19 mouse cellular contexts compared by ENCODE assay signal in genomic region chr6:13153888-13154697, GRCm38 (mm10).
DNase-seq lines count a peak whose midpoint lies in the region; ATAC-seq and TF ChIP-seq lines count a peak whose summit lies in the region.
"Had no signal": no experiment of that assay in that cellular context is flagged by ENCODE, and none has a peak within 500 bp of the region (broad histone marks: within the 10 kb centered on the region; RNA-seq: fewer than 3 reads in every experiment).

No protein-coding gene starts in this region.

- H3K36me3 ChIP-seq in forebrain, embryonic 11.5 days (ENCODE audit: control insufficient read depth, insufficient read depth, low read length): no peaks in the 10 kb centered on the region
- H3K36me3 ChIP-seq in forebrain, embryonic 10.5 days (replicated peaks): no peaks in the 10 kb centered on the region
- H3K36me3 ChIP-seq in neural tube, embryonic 11.5 days (ENCODE audit: control insufficient read depth, insufficient read depth, low read length): no peaks in the 10 kb centered on the region
- H3K36me3 ChIP-seq in hindbrain, embryonic 14.5 days (replicated peaks; ENCODE audit: control insufficient read depth, insufficient read depth): no peaks in the 10 kb centered on the region
- no peaks in the 10 kb centered on the region for H3K36me3 ChIP-seq in lung, postnatal 0 days (ENCODE audit: insufficient read depth, low read length)
- H3K36me3 ChIP-seq in intestine, embryonic 16.5 days (ENCODE audit: control insufficient read depth, insufficient read depth, low read length): no peaks in the 10 kb centered on the region
- H3K36me3 ChIP-seq: liver, embryonic 13.5 days had no signal

- H3K27me3 ChIP-seq in forebrain, embryonic 11.5 days (ENCODE audit: control insufficient read depth, insufficient read depth, low read length): no peaks in the 10 kb centered on the region
- no peaks in the 10 kb centered on the region for H3K27me3 ChIP-seq in forebrain, embryonic 10.5 days (ENCODE audit: poor library complexity, severe bottlenecking)
- H3K27me3 ChIP-seq in neural tube, embryonic 11.5 days (ENCODE audit: control insufficient read depth, insufficient read depth, low read length): no peaks in the 10 kb centered on the region
- no peaks in the 10 kb centered on the region for H3K27me3 ChIP-seq in hindbrain, embryonic 14.5 days (ENCODE audit: control insufficient read depth, insufficient read depth, low read length)
- H3K27me3 ChIP-seq in lung, postnatal 0 days (replicated peaks; ENCODE audit: insufficient read depth, low read length): no peaks in the 10 kb centered on the region
- no peaks in the 10 kb centered on the region for H3K27me3 ChIP-seq in intestine, embryonic 16.5 days (replicated peaks; ENCODE audit: control insufficient read depth, insufficient read depth, low read length)
- H3K27me3 ChIP-seq: CH12.LX; liver, embryonic 13.5 days had no signal

- WGBS in forebrain, embryonic 11.5 days: 94% methylated on average over 9 of the region's 9 CpGs
- WGBS in forebrain, embryonic 10.5 days: 95% methylated on average over 9 of the region's 9 CpGs
- WGBS in neural tube, embryonic 11.5 days: 93% methylated on average over 9 of the region's 9 CpGs
- WGBS in hindbrain, embryonic 14.5 days: 98% methylated on average over 9 of the region's 9 CpGs
- WGBS in lung, postnatal 0 days: 87% methylated on average over 9 of the region's 9 CpGs
- 95% methylated on average over 9 of the region's 9 CpGs for WGBS in intestine, embryonic 16.5 days

- TF ChIP-seq CTCF in lung, postnatal 0 days (IDR thresholded peaks at IDR 0.05): no peak

- H3K27ac ChIP-seq in forebrain, embryonic 11.5 days (ENCODE audit: low read depth, low read length): no peak overlapping the region
- H3K27ac ChIP-seq in forebrain, embryonic 10.5 days: no peak overlapping the region
- H3K27ac ChIP-seq in neural tube, embryonic 11.5 days (ENCODE audit: low read depth, low read length): no peak overlapping the region
- no peak overlapping the region for H3K27ac ChIP-seq in hindbrain, embryonic 14.5 days
- no peak overlapping the region for H3K27ac ChIP-seq in lung, postnatal 0 days (ENCODE audit: low read length)
- no peak overlapping the region for H3K27ac ChIP-seq in intestine, embryonic 16.5 days (ENCODE audit: low read length)
- H3K27ac ChIP-seq: liver, embryonic 13.5 days; stomach, postnatal 0 days had no signal

- H3K4me3 ChIP-seq in forebrain, embryonic 11.5 days (ENCODE audit: low read depth, low read length): no peak overlapping the region
- H3K4me3 ChIP-seq in forebrain, embryonic 10.5 days: no peak overlapping the region
- no peak overlapping the region for H3K4me3 ChIP-seq in neural tube, embryonic 11.5 days (ENCODE audit: low read depth, low read length)
- no peak overlapping the region for H3K4me3 ChIP-seq in hindbrain, embryonic 14.5 days (replicated peaks; ENCODE audit: low read length)
- no peak overlapping the region for H3K4me3 ChIP-seq in lung, postnatal 0 days (ENCODE audit: low read depth, low read length)
- H3K4me3 ChIP-seq in intestine, embryonic 16.5 days (ENCODE audit: low read length): no peak overlapping the region
- H3K4me3 ChIP-seq: liver, embryonic 13.5 days had no signal

- peak; percentile 49 for ATAC-seq in forebrain, embryonic 11.5 days (replicated peaks; ENCODE audit: low FRiP score)
- ATAC-seq in neural tube, embryonic 11.5 days (ENCODE audit: insufficient read depth, low FRiP score, low TSS enrichment): 0 out of 2 replicates have a peak, but pooled peaks have one; percentile 18
- peak; percentile 34; the same call in 1 of the 2 replicates for ATAC-seq in hindbrain, embryonic 14.5 days (ENCODE audit: low FRiP score)
- no peak for ATAC-seq in lung, postnatal 0 days
- ATAC-seq in intestine, embryonic 16.5 days: no peak
- ATAC-seq: Patski had no signal

- TF ChIP-seq EP300 in lung, postnatal 0 days (IDR thresholded peaks at IDR 0.05): no peak

- DNase-seq in forebrain, embryonic 11.5 days (ENCODE audit: low spot score): no peak
- no peak for DNase-seq in forebrain, embryonic 10.5 days (ENCODE audit: extremely low spot score, low spot score)
- DNase-seq in neural tube, embryonic 11.5 days (ENCODE audit: low spot score): no peak
- no peak for DNase-seq in neural tube, embryonic 10.5 days (ENCODE audit: extremely low spot score, low spot score)
- no peak for DNase-seq in hindbrain, embryonic 14.5 days (ENCODE audit: low spot score)
- no peak for DNase-seq in lung, postnatal 0 days (ENCODE audit: low spot score)
- no peak for DNase-seq in natural killer cell, adult 2 months (ENCODE audit: low spot score in 2 of 2)
- DNase-seq: adrenal gland, postnatal 36 days; cerebellum, postnatal 14 days; heart, postnatal 36 days; kidney, adult 11 months; kidney, postnatal 14 days; liver, embryonic 13.5 days; lung, postnatal 14 days; thymus, postnatal 36 days had no signal

- no peaks in the 10 kb centered on the region; the same call in 1 of the 2 replicates for H3K9me3 ChIP-seq in forebrain, embryonic 11.5 days (ENCODE audit: control insufficient read depth, low read length)
- H3K9me3 ChIP-seq in forebrain, embryonic 10.5 days: peaks cover 6% of the 10 kb centered on the region; the same call in 1 of the 2 replicates
- H3K9me3 ChIP-seq in neural tube, embryonic 11.5 days (ENCODE audit: control insufficient read depth, low read length): no peaks in the 10 kb centered on the region
- H3K9me3 ChIP-seq in hindbrain, embryonic 14.5 days (ENCODE audit: control insufficient read depth, low read length): no peaks in the 10 kb centered on the region
- H3K9me3 ChIP-seq in lung, postnatal 0 days (ENCODE audit: low read length): no peaks in the 10 kb centered on the region
- no peaks in the 10 kb centered on the region for H3K9me3 ChIP-seq in intestine, embryonic 16.5 days (ENCODE audit: control insufficient read depth, low read length)
- H3K9me3 ChIP-seq: liver, embryonic 13.5 days had no signal

- H3K4me1 ChIP-seq in forebrain, embryonic 11.5 days (replicated peaks; ENCODE audit: control insufficient read depth, insufficient read depth, low read length): no peaks in the 10 kb centered on the region
- no peaks in the 10 kb centered on the region for H3K4me1 ChIP-seq in forebrain, embryonic 10.5 days
- H3K4me1 ChIP-seq in neural tube, embryonic 11.5 days (ENCODE audit: control insufficient read depth, insufficient read depth, low read length): no peaks in the 10 kb centered on the region
- no peaks in the 10 kb centered on the region for H3K4me1 ChIP-seq in hindbrain, embryonic 14.5 days (replicated peaks; ENCODE audit: control insufficient read depth, insufficient read depth, low read length)
- no peaks in the 10 kb centered on the region for H3K4me1 ChIP-seq in lung, postnatal 0 days (ENCODE audit: insufficient read depth, low read depth, low read length)
- no peaks in the 10 kb centered on the region for H3K4me1 ChIP-seq in intestine, embryonic 16.5 days (ENCODE audit: control insufficient read depth, insufficient read depth, low read length)
- H3K4me1 ChIP-seq: liver, embryonic 13.5 days had no signal

- no peak overlapping the region for H3K9ac ChIP-seq in forebrain, embryonic 11.5 days (ENCODE audit: low read length)
- H3K9ac ChIP-seq in neural tube, embryonic 11.5 days (ENCODE audit: low read length): no peak overlapping the region
- no peak overlapping the region for H3K9ac ChIP-seq in hindbrain, embryonic 14.5 days
- no peak overlapping the region for H3K9ac ChIP-seq in lung, postnatal 0 days (replicated peaks; ENCODE audit: low read depth)
- H3K9ac ChIP-seq in intestine, embryonic 16.5 days (ENCODE audit: low read depth, low read length): no peak overlapping the region
- H3K9ac ChIP-seq: liver, embryonic 13.5 days had no signal

- no peak overlapping the region for H3K4me2 ChIP-seq in forebrain, embryonic 11.5 days (ENCODE audit: low read depth, low read length, severe bottlenecking)
- H3K4me2 ChIP-seq in neural tube, embryonic 11.5 days (ENCODE audit: low read depth): no peak overlapping the region
- H3K4me2 ChIP-seq in hindbrain, embryonic 14.5 days (replicated peaks): no peak overlapping the region
- no peak overlapping the region for H3K4me2 ChIP-seq in lung, postnatal 0 days (replicated peaks; ENCODE audit: low read depth, low read length)
- H3K4me2 ChIP-seq in intestine, embryonic 16.5 days (ENCODE audit: low read depth, low read length): no peak overlapping the region
- H3K4me2 ChIP-seq: liver, embryonic 13.5 days had no signal

Comparison
In these comparisons a context has a peak if more than half of its experiments do, and no peak if none do; other contexts are left out.
1. ATAC-seq: peak in forebrain, embryonic 11.5 days (single experiment), neural tube, embryonic 11.5 days (single experiment) and hindbrain, embryonic 14.5 days (single experiment); none in lung, postnatal 0 days (single experiment) and intestine, embryonic 16.5 days (single experiment).